ENCODE assay signal across 8 mouse cellular contexts in the genomic region with DNA sequence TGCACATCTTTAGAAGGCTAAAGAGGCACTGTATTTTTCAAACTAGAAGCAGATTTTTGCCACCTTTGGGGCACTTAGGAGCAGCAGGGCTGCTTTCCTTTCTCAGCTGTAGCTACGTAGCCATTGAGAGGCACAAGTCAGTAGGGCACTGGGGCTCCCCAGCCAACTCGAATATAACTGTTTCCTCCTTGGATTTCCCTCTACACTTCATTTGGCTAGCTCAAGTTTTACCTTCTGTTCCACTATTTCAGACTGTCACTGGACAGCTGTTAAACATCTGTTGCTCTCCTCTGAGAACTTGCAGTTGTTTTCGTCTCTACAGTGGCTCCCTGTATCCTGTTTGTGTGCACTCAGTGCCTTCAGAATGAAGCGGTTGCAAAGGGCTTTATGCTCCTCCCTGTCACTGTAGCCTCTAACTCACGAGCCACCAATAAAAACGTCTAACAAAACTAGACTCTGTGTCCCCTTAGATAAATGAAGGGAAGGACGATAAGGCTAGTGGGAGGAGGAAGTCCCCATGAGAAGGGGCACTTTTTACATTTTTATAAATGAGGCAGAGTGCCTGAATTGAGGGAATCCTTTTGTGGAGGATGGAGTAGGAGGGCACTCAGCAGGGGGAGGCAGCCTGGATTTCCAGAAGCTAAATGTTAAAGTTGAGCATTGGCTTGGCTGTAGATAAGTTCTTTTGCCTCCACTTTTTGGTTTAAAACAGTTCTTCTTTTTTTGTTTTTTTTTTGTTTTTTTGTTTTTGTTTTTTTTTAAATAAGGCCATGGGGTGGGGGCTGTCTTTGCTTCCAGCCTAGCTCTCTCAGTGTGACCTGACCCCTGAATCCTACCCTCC. TPM values are rescaled to one million over a fixed set of nuclear protein-coding genes. Genes with fewer than 3 reads are reported as not detected.
A peak's percentile ranks its signal among the peaks of the same experiment; 100 is the strongest.
DNase-seq lines count a peak whose midpoint lies in the region; ATAC-seq and TF ChIP-seq lines count a peak whose summit lies in the region.

No protein-coding gene starts in this region.

- H3K9me3 ChIP-seq in heart, embryonic 10.5 days: no peaks in the 10 kb centered on the region
- H3K9me3 ChIP-seq in kidney, postnatal 0 days (replicated peaks; ENCODE audit: low read length): no peaks in the 10 kb centered on the region
- H3K9me3 ChIP-seq in forebrain, embryonic 14.5 days (replicated peaks; ENCODE audit: control insufficient read depth, low read length): no peaks in the 10 kb centered on the region

- ATAC-seq in kidney, postnatal 0 days (replicated peaks; ENCODE audit: low FRiP score, low read depth): peak; percentile 83
- ATAC-seq in forebrain, embryonic 14.5 days: no peak

- H3K4me3 ChIP-seq in spleen, adult 2 months (ENCODE audit: extremely low read depth, insufficient read depth, insufficient read length): no peak overlapping the region
- H3K4me3 ChIP-seq in heart, embryonic 10.5 days: no peak overlapping the region
- no peak overlapping the region for H3K4me3 ChIP-seq in kidney, postnatal 0 days (replicated peaks; ENCODE audit: low read depth, low read length)
- no peak overlapping the region for H3K4me3 ChIP-seq in forebrain, embryonic 14.5 days (ENCODE audit: low read depth, low read length)

- peak overlapping the region; percentile 71 for H3K27ac ChIP-seq in spleen, adult 2 months (ENCODE audit: insufficient read depth, low read length)
- H3K27ac ChIP-seq in heart, embryonic 10.5 days: peak overlapping the region; percentile 70
- peak overlapping the region; percentile 88 for H3K27ac ChIP-seq in kidney, postnatal 0 days
- H3K27ac ChIP-seq in forebrain, embryonic 14.5 days (ENCODE audit: low read depth, low read length): no peak overlapping the region

- TF ChIP-seq CTCF in spleen, adult 2 months (IDR thresholded peaks at IDR 0.05; ENCODE audit: extremely low read depth, insufficient read depth, insufficient read length, insufficient replicate concordance): no peak
- no peak for TF ChIP-seq CTCF in kidney, postnatal 0 days (IDR thresholded peaks at IDR 0.05; ENCODE audit: low read depth)

- no peak for DNase-seq in spleen, adult 2 months (ENCODE audit: low read depth in 1 of 2, low spot score in 2 of 2)
- DNase-seq in spleen, postnatal 4 days (ENCODE audit: low spot score in 2 of 2): no peak
- no peak for DNase-seq in heart, embryonic 10.5 days (ENCODE audit: low spot score)
- peak; percentile 96 for DNase-seq in kidney, postnatal 0 days (ENCODE audit: low spot score)
- DNase-seq in neural tube, embryonic 10.5 days (ENCODE audit: extremely low spot score, low spot score): peak; percentile 52
- no peak for DNase-seq in right cerebral cortex, postnatal 36 days (ENCODE audit: low spot score in 2 of 2)
- no peak for DNase-seq in gastrocnemius, postnatal 10 days
- no peak for DNase-seq in forebrain, embryonic 14.5 days (ENCODE audit: low spot score)

- no peak for TF ChIP-seq POLR2A in spleen, adult 2 months (IDR thresholded peaks at IDR 0.05; ENCODE audit: low read depth, low read length)

- no peaks in the 10 kb centered on the region for H3K27me3 ChIP-seq in spleen, adult 2 months (ENCODE audit: control insufficient read depth, insufficient read depth, low read length)
- H3K27me3 ChIP-seq in heart, embryonic 10.5 days (ENCODE audit: insufficient read depth, poor library complexity, severe bottlenecking): no peaks in the 10 kb centered on the region
- no peaks in the 10 kb centered on the region for H3K27me3 ChIP-seq in kidney, postnatal 0 days (ENCODE audit: insufficient read depth, low read length)
- no peaks in the 10 kb centered on the region for H3K27me3 ChIP-seq in forebrain, embryonic 14.5 days (replicated peaks; ENCODE audit: control insufficient read depth, insufficient read depth, low read length)

- WGBS in spleen, adult 2 months: 8% methylated on average over 7 of the region's 7 CpGs
- 24% methylated on average over 7 of the region's 7 CpGs for WGBS in heart, embryonic 10.5 days
- 12% methylated on average over 7 of the region's 7 CpGs for WGBS in kidney, postnatal 0 days
- 25% methylated on average over 7 of the region's 7 CpGs for WGBS in forebrain, embryonic 14.5 days

- H3K9ac ChIP-seq in kidney, postnatal 0 days (ENCODE audit: low read depth, low read length): 0 out of 2 replicates have a peak overlapping the region, but pooled peaks have one; percentile 8
- no peak overlapping the region for H3K9ac ChIP-seq in forebrain, embryonic 14.5 days (ENCODE audit: low read length)

- no peak overlapping the region; the same call in 1 of the 2 replicates for H3K4me2 ChIP-seq in kidney, postnatal 0 days (ENCODE audit: low read length)
- H3K4me2 ChIP-seq in forebrain, embryonic 14.5 days (ENCODE audit: low read length): no peak overlapping the region

- H3K36me3 ChIP-seq in spleen, adult 2 months (ENCODE audit: control insufficient read depth, insufficient read depth, low read length): no peaks in the 10 kb centered on the region
- H3K36me3 ChIP-seq in heart, embryonic 10.5 days: peaks cover 7% of the 10 kb centered on the region; the same call in 1 of the 2 replicates
- H3K36me3 ChIP-seq in kidney, postnatal 0 days (ENCODE audit: insufficient read depth, low read length): 0 out of 2 replicates have a peak, but pooled peaks cover 5% of the 10 kb centered on the region
- H3K36me3 ChIP-seq in forebrain, embryonic 14.5 days (ENCODE audit: control insufficient read depth, insufficient read depth, low read length): no peaks in the 10 kb centered on the region

- no peaks in the 10 kb centered on the region for H3K4me1 ChIP-seq in spleen, adult 2 months (ENCODE audit: control insufficient read depth, insufficient read depth, insufficient read length)
- peaks cover 42% of the 10 kb centered on the region for H3K4me1 ChIP-seq in heart, embryonic 10.5 days
- peaks cover 39% of the 10 kb centered on the region for H3K4me1 ChIP-seq in kidney, postnatal 0 days (replicated peaks; ENCODE audit: insufficient read depth, low read length)
- peaks cover 3% of the 10 kb centered on the region; the same call in 1 of the 2 replicates for H3K4me1 ChIP-seq in forebrain, embryonic 14.5 days (ENCODE audit: control insufficient read depth, insufficient read depth, low read length)

RNA-seq across cellular contexts. Expression of gene Cyth3, which starts 32.6 kb away (rescaled TPM):
- 12.3 and 15.2 TPM in 2 replicates for polyA plus RNA-seq in spleen, adult 2 months (2012; rRNA removed)
- polyA plus RNA-seq in heart, embryonic 10.5 days (2016; fragmentation: Nextera tagmentation; extraction: Ambion mirVana): 30.9 and 33.1 TPM in 2 replicates
- polyA plus RNA-seq in kidney, postnatal 0 days (2015; fragmentation: Nextera tagmentation; extraction: Ambion mirVana): 74.3 and 76.7 TPM in 2 replicates
- total RNA-seq in gastrocnemius, postnatal 10 days (2021): 10 to 100 TPM; 39.9 to 51.8 TPM
- polyA plus RNA-seq in forebrain, embryonic 14.5 days (2014; fragmentation: Nextera tagmentation; extraction: Ambion mirVana): 26.1 and 34.1 TPM in 2 replicates

Comparison
In these comparisons a context has a peak if more than half of its experiments do, and no peak if none do; other contexts are left out.
1. DNase-seq: peak in kidney, postnatal 0 days (single experiment) and neural tube, embryonic 10.5 days (single experiment); none in spleen, adult 2 months (0 of 2), spleen, postnatal 4 days (0 of 2), heart, embryonic 10.5 days (single experiment), right cerebral cortex, postnatal 36 days (0 of 2), gastrocnemius, postnatal 10 days (single experiment) and forebrain, embryonic 14.5 days (single experiment).